Mouse (Mus musculus): ENCODE measurements at regions not wholly inside any gene's neighbourhood (a gene's known extent, or its start where the extent isn't known, plus 50 kb on each side); places are given as distances from the start of the nearest gene placed in this dataset.

- TF ChIP-seq POLR2A (IDR thresholded peaks at IDR 0.05; ENCODE audit: borderline replicate concordance, control insufficient read depth, low read depth, low read length) (no peak), CTCF (IDR thresholded peaks at IDR 0.05; ENCODE audit: control insufficient read depth, insufficient read depth, low read length) (no peak)
Measured at GRCm38 (mm10) chr8:90063291-90063690, 284.9 kb downstream of the Tox3 start.

Measured in bone marrow, adult 2 months (tissue).